Mouse (Mus musculus): Measurements from ENCODE around the gene 1700023F06Rik.
A peak's percentile ranks its signal among the peaks of the same experiment; 100 is the strongest.

1700023F06Rik gene

GRCm38 (mm10) chr11:103181349-103181748 is 27.0 kb downstream of the 1700023F06Rik start:
- no peak for DNase-seq (ENCODE audit: low read depth)

- DNase-seq (ENCODE audit: low read depth) = no peak
Observed at GRCm38 (mm10) chr11:103180426-103180825, 27.9 kb downstream of the 1700023F06Rik start.

GRCm38 (mm10) chr11:103178748-103179147 is 29.6 kb downstream of the 1700023F06Rik start:
- DNase-seq (ENCODE audit: low read depth) = no peak

- DNase-seq (ENCODE audit: low read depth) = no peak
Observed at GRCm38 (mm10) chr11:103177815-103178485, 30.4 kb downstream of the 1700023F06Rik start.

GRCm38 (mm10) chr11:103177216-103177615 is 31.1 kb downstream of the 1700023F06Rik start:
- no peak for DNase-seq (ENCODE audit: low read depth)

GRCm38 (mm10) chr11:103176510-103176909 is 31.8 kb downstream of the 1700023F06Rik start:
- no peak for DNase-seq (ENCODE audit: low read depth)

- DNase-seq (ENCODE audit: low read depth) = peak; percentile 46
Observed at GRCm38 (mm10) chr11:103175688-103176442, 32.5 kb downstream of the 1700023F06Rik start.

GRCm38 (mm10) chr11:103174891-103175391 is 33.4 kb downstream of the 1700023F06Rik start:
- DNase-seq (ENCODE audit: low read depth) = peak; percentile 80

GRCm38 (mm10) chr11:103174411-103174832 is 33.9 kb downstream of the 1700023F06Rik start:
- peak; percentile 42 for DNase-seq (ENCODE audit: low read depth)

GRCm38 (mm10) chr11:103173771-103174344 is 34.5 kb downstream of the 1700023F06Rik start:
- no peak for DNase-seq (ENCODE audit: low read depth)

GRCm38 (mm10) chr11:103173041-103173770 is 35.2 kb downstream of the 1700023F06Rik start:
- no peak for DNase-seq (ENCODE audit: low read depth)

- no peak for DNase-seq (ENCODE audit: low read depth)
Observed at GRCm38 (mm10) chr11:103172392-103173040, 35.8 kb downstream of the 1700023F06Rik start.

- no peak for DNase-seq (ENCODE audit: low read depth)
Observed at GRCm38 (mm10) chr11:103171703-103172391, 36.5 kb downstream of the 1700023F06Rik start.

GRCm38 (mm10) chr11:103171286-103171620 is 37.1 kb downstream of the 1700023F06Rik start:
- DNase-seq (ENCODE audit: low read depth) = no peak

GRCm38 (mm10) chr11:103170494-103171285 is 37.7 kb downstream of the 1700023F06Rik start, which contains the start of gene Fmnl1:
Fmnl1 (plus strand) TSS chr11:103171107.
- no peak for DNase-seq (ENCODE audit: low read depth)

- DNase-seq (ENCODE audit: low read depth) = no peak
Observed at GRCm38 (mm10) chr11:103170111-103170493, 38.3 kb downstream of the 1700023F06Rik start.

- no peak for DNase-seq (ENCODE audit: low read depth)
Observed at GRCm38 (mm10) chr11:103169664-103170063, 38.7 kb downstream of the 1700023F06Rik start.

GRCm38 (mm10) chr11:103168690-103169390 is 39.5 kb downstream of the 1700023F06Rik start:
- peak; percentile 80 for DNase-seq (ENCODE audit: low read depth)

GRCm38 (mm10) chr11:103164391-103164790 is 44.0 kb downstream of the 1700023F06Rik start:
- no peak for DNase-seq (ENCODE audit: low read depth)
